Mouse (Mus musculus): ENCODE results near the gene Bfsp2. TPM values are rescaled to one million over a fixed set of nuclear protein-coding genes. Genes with fewer than 3 reads are reported as not detected.

Gene Bfsp2
- total RNA-seq, 1 experiment, result not detected

- Histone ChIP-seq H3K9ac (ENCODE audit: insufficient read depth, low read depth, low read length, poor library complexity, severe bottlenecking) (no peak overlapping the region), H3K4me1 (ENCODE audit: control insufficient read depth in 2 of 2, insufficient read depth in 2 of 2, low read length in 2 of 2, poor library complexity in 1 of 2) (0 out of 4 replicates have a peak, but pooled peaks cover 0 to 2% of the 10 kb centered on the region in 2 experiments), H3K4me3 (ENCODE audit: insufficient read depth in 1 of 2, low read depth in 1 of 2, low read length in 2 of 2, poor library complexity in 1 of 2, severe bottlenecking in 1 of 2) (no peak overlapping the region), H3K36me3 (ENCODE audit: control insufficient read depth, insufficient read depth, low read length, poor library complexity, severe bottlenecking) (no peaks in the 10 kb centered on the region), H3K27ac (ENCODE audit: insufficient read depth, low read depth, low read length, poor library complexity, severe bottlenecking) (no peak overlapping the region), H3K9me3 (ENCODE audit: control insufficient read depth, insufficient read depth, low read depth, low read length) (no peaks in the 10 kb centered on the region)
- TF ChIP-seq ZC3H11A (IDR thresholded peaks at IDR 0.05; ENCODE audit: borderline replicate concordance, low read depth, low read length) (no peak), HCFC1 (IDR thresholded peaks at IDR 0.05; ENCODE audit: borderline replicate concordance, insufficient read depth, low read length) (no peak), CHD2 (IDR thresholded peaks at IDR 0.05; ENCODE audit: low read depth, low read length) (no peak)
- in situ Hi-C loops (cut with MboI; ENCODE audit: low sequenced_read_pairs in 2 of 2, unreplicated experiment in 2 of 2), result no loop called here
- DNase-seq (ENCODE audit: low read depth, low spot score), result no peak
Measured at GRCm38 (mm10) chr9:103431718-103432117, 48.5 kb downstream of the Bfsp2 start.

GRCm38 (mm10) chr9:103430431-103431220 lies 49.6 kb downstream of the Bfsp2 start:
- no peak overlapping the region for H3K27ac ChIP-seq (ENCODE audit: insufficient read depth, low read depth, low read length, poor library complexity, severe bottlenecking)
- H3K9me3 ChIP-seq (ENCODE audit: control insufficient read depth, insufficient read depth, low read depth, low read length), result no peaks in the 10 kb centered on the region
- H3K4me1 ChIP-seq (ENCODE audit: control insufficient read depth in 2 of 2, insufficient read depth in 2 of 2, low read length in 2 of 2, poor library complexity in 1 of 2), result peaks cover 0 to 8% of the 10 kb centered on the region in 2 experiments; a peak in 1 of 4 replicates
- no peak overlapping the region for H3K9ac ChIP-seq (ENCODE audit: insufficient read depth, low read depth, low read length, poor library complexity, severe bottlenecking)
- H3K4me3 ChIP-seq (ENCODE audit: insufficient read depth in 1 of 2, low read depth in 1 of 2, low read length in 2 of 2, poor library complexity in 1 of 2, severe bottlenecking in 1 of 2), result no peak overlapping the region
- DNase-seq (ENCODE audit: low read depth, low spot score), result no peak
- no peak for TF ChIP-seq ZC3H11A (IDR thresholded peaks at IDR 0.05; ENCODE audit: borderline replicate concordance, low read depth, low read length)
- no peak for TF ChIP-seq ZNF384 (IDR thresholded peaks at IDR 0.05; ENCODE audit: low read depth, low read length)
- no peak for TF ChIP-seq MAFK (IDR thresholded peaks at IDR 0.05; ENCODE audit: insufficient read depth, low read depth, low read length)
- TF ChIP-seq CHD2 (IDR thresholded peaks at IDR 0.05; ENCODE audit: low read depth, low read length), result no peak
- TF ChIP-seq HCFC1 (IDR thresholded peaks at IDR 0.05; ENCODE audit: borderline replicate concordance, insufficient read depth, low read length), result no peak
- H3K36me3 ChIP-seq (ENCODE audit: control insufficient read depth, insufficient read depth, low read length, poor library complexity, severe bottlenecking), result no peaks in the 10 kb centered on the region
- in situ Hi-C loops (cut with MboI; ENCODE audit: low sequenced_read_pairs in 2 of 2, unreplicated experiment in 2 of 2), result no loop called here

GRCm38 (mm10) chr9:103426425-103426824 lies 53.8 kb downstream of the Bfsp2 start:
- in situ Hi-C loops (cut with MboI; ENCODE audit: low sequenced_read_pairs in 2 of 2, unreplicated experiment in 2 of 2), result no loop called here
- TF ChIP-seq CHD2 (IDR thresholded peaks at IDR 0.05; ENCODE audit: low read depth, low read length) (no peak), HCFC1 (IDR thresholded peaks at IDR 0.05; ENCODE audit: borderline replicate concordance, insufficient read depth, low read length) (no peak), ZC3H11A (IDR thresholded peaks at IDR 0.05; ENCODE audit: borderline replicate concordance, low read depth, low read length) (no peak), ZNF384 (IDR thresholded peaks at IDR 0.05; ENCODE audit: low read depth, low read length) (no peak), MAFK (IDR thresholded peaks at IDR 0.05; ENCODE audit: insufficient read depth, low read depth, low read length) (no peak)
- Histone ChIP-seq H3K36me3 (ENCODE audit: control insufficient read depth, insufficient read depth, low read length, poor library complexity, severe bottlenecking) (no peaks in the 10 kb centered on the region), H3K9ac (ENCODE audit: insufficient read depth, low read depth, low read length, poor library complexity, severe bottlenecking) (peak overlapping the region; percentile 22; the same call in 1 of the 2 replicates), H3K9me3 (ENCODE audit: control insufficient read depth, insufficient read depth, low read depth, low read length) (no peaks in the 10 kb centered on the region), H3K4me3 (ENCODE audit: insufficient read depth in 1 of 2, low read depth in 1 of 2, low read length in 2 of 2, poor library complexity in 1 of 2, severe bottlenecking in 1 of 2) (peak overlapping the region; percentile 23 to 31; a peak in 3 of 4 replicates), H3K27ac (ENCODE audit: insufficient read depth, low read depth, low read length, poor library complexity, severe bottlenecking) (no peak overlapping the region), H3K4me1 (ENCODE audit: control insufficient read depth in 2 of 2, insufficient read depth in 2 of 2, low read length in 2 of 2, poor library complexity in 1 of 2) (peaks cover 0 to 8% of the 10 kb centered on the region in 2 experiments; a peak in 1 of 4 replicates)
- no peak for DNase-seq (ENCODE audit: low read depth, low spot score)

GRCm38 (mm10) chr9:103424869-103425268 lies 55.4 kb downstream of the Bfsp2 start:
- TF ChIP-seq CHD2 (IDR thresholded peaks at IDR 0.05; ENCODE audit: low read depth, low read length) (no peak), ZNF384 (IDR thresholded peaks at IDR 0.05; ENCODE audit: low read depth, low read length) (no peak), HCFC1 (IDR thresholded peaks at IDR 0.05; ENCODE audit: borderline replicate concordance, insufficient read depth, low read length) (no peak), ZC3H11A (IDR thresholded peaks at IDR 0.05; ENCODE audit: borderline replicate concordance, low read depth, low read length) (no peak), MAFK (IDR thresholded peaks at IDR 0.05; ENCODE audit: insufficient read depth, low read depth, low read length) (no peak)
- in situ Hi-C loops (cut with MboI; ENCODE audit: low sequenced_read_pairs in 2 of 2, unreplicated experiment in 2 of 2), result no loop called here
- Histone ChIP-seq H3K4me3 (ENCODE audit: insufficient read depth in 1 of 2, low read depth in 1 of 2, low read length in 2 of 2, poor library complexity in 1 of 2, severe bottlenecking in 1 of 2) (no peak overlapping the region), H3K4me1 (ENCODE audit: control insufficient read depth in 2 of 2, insufficient read depth in 2 of 2, low read length in 2 of 2, poor library complexity in 1 of 2) (peaks cover 0 to 8% of the 10 kb centered on the region in 2 experiments; a peak in 1 of 4 replicates), H3K36me3 (ENCODE audit: control insufficient read depth, insufficient read depth, low read length, poor library complexity, severe bottlenecking) (no peaks in the 10 kb centered on the region), H3K27ac (ENCODE audit: insufficient read depth, low read depth, low read length, poor library complexity, severe bottlenecking) (no peak overlapping the region), H3K9me3 (ENCODE audit: control insufficient read depth, insufficient read depth, low read depth, low read length) (no peaks in the 10 kb centered on the region), H3K9ac (ENCODE audit: insufficient read depth, low read depth, low read length, poor library complexity, severe bottlenecking) (no peak overlapping the region)
- no peak for DNase-seq (ENCODE audit: low read depth, low spot score)

Data from ES-E14 (cell line).